ENCODE assay signal across 25 mouse cellular contexts in the genomic region with DNA sequence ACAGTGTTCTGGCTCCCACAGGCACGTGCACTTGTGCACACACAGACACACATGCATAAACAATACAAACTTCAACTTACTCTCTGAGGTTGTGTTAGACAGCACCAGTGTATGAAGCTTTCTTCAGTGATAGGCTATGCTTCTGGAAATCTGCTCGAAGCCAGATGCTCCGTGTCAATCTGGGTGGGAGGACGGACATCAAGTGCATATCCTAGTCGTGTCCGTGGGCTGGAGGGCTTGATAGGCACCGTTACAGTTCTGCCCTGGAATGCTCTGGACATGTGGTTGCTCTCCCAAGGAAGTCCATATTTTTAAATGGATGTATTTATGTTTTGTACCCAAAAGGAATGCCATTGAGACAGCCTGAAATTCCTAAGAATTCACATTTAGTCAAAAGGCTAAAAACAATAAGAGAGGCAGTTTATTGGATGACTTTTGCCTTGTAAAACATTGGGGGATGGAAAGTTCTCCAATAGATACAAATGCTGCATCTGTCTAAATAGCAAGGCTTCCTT.
"Had no signal": no experiment of that assay in that cellular context is flagged by ENCODE, and none has a peak within 500 bp of the region (broad histone marks: within the 10 kb centered on the region; RNA-seq: fewer than 3 reads in every experiment).

No protein-coding gene starts in this region.

- H3K27ac ChIP-seq: gastrocnemius, adult 2 months; heart, adult 2 months; hindbrain, embryonic 10.5 days; hindbrain, embryonic 12.5 days; hindbrain, embryonic 14.5 days; intestine, embryonic 15.5 days; kidney, embryonic 15.5 days; layer of hippocampus, adult 2 months; left cerebral cortex, adult 2 months; limb, embryonic 10.5 days; limb, embryonic 12.5 days; liver, embryonic 13.5 days; liver, embryonic 15.5 days had no signal

- H3K4me3 ChIP-seq: gastrocnemius, adult 2 months; heart, adult 2 months; hindbrain, embryonic 10.5 days; hindbrain, embryonic 12.5 days; intestine, embryonic 15.5 days; kidney, embryonic 15.5 days; layer of hippocampus, adult 2 months; left cerebral cortex, adult 2 months; limb, embryonic 10.5 days; limb, embryonic 12.5 days; liver, embryonic 13.5 days; liver, embryonic 15.5 days had no signal

- H3K4me2 ChIP-seq: heart, embryonic 11.5 days; hindbrain, embryonic 12.5 days; hindbrain, embryonic 14.5 days; intestine, embryonic 15.5 days; kidney, embryonic 15.5 days; limb, embryonic 12.5 days; liver, embryonic 11.5 days; liver, embryonic 13.5 days; liver, embryonic 15.5 days had no signal

- DNase-seq: gastrocnemius, postnatal 10 days; heart, adult 2 months; heart, postnatal 10 days; heart, postnatal 4 days; kidney, adult 18-20 months; kidney, adult 9 months; kidney, postnatal 36 days; liver; liver, embryonic 13.5 days had no signal

- H3K4me1 ChIP-seq: intestine, embryonic 15.5 days; limb, embryonic 12.5 days; liver, embryonic 13.5 days; liver, embryonic 15.5 days had no signal

- H3K9ac ChIP-seq: hindbrain, embryonic 12.5 days; hindbrain, embryonic 14.5 days; intestine, embryonic 15.5 days; kidney, embryonic 15.5 days; limb, embryonic 12.5 days; liver, embryonic 13.5 days; liver, embryonic 15.5 days had no signal

- H3K36me3 ChIP-seq: hindbrain, embryonic 10.5 days; hindbrain, embryonic 12.5 days; intestine, embryonic 15.5 days; kidney, embryonic 15.5 days; limb, embryonic 10.5 days; limb, embryonic 12.5 days; liver, embryonic 13.5 days; liver, embryonic 15.5 days had no signal

- ATAC-seq: hindbrain, embryonic 16.5 days; inflammation-experienced regulatory T-cells, adult 6 months; intestine, embryonic 15.5 days; intestine, postnatal 0 days had no signal

- H3K27me3 ChIP-seq: intestine, embryonic 15.5 days; kidney, embryonic 15.5 days; liver, embryonic 13.5 days; liver, embryonic 15.5 days had no signal

- H3K9me3 ChIP-seq: hindbrain, embryonic 10.5 days; hindbrain, embryonic 12.5 days; intestine, embryonic 15.5 days; kidney, embryonic 15.5 days; limb, embryonic 10.5 days; limb, embryonic 12.5 days; liver, embryonic 13.5 days; liver, embryonic 15.5 days had no signal
